Mouse (Mus musculus): Measurements from ENCODE around the gene Arhgdia.

DNA sequence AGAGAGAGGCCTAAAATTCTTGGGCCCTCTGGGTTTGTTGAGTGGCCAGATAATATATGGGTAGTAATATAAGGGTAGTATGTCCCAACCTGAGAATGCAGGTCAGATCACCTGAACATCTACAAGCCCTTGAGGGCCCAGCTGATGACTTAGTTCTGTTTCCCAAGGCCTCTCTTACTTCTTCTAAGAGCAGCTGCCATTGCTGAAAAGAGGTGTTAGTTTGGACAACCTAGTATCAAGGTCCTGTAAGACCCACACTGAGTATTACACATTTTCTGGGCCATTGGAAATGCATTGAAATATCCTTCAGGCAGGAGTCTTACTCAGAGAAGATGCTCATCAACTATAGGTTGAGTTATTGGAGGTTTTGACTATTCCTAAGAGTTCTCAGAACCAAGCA is 5.5 kb downstream of the Arhgdia start:
- TF ChIP-seq CTCF (IDR thresholded peaks at IDR 0.05; ENCODE audit: low read depth) (no peak), EP300 (IDR thresholded peaks at IDR 0.05; ENCODE audit: low read depth) (no peak)

Measured in liver, embryonic 14.5 days (tissue).